Mouse (Mus musculus) cerebellum, postnatal 36 days (tissue): ENCODE measurements around the gene Lnx1.

Source experiments
- DNase-seq, 2 experiments: peaks; one replicate each; pipeline ENCODE4 v3.0.0; 2021 to 2022; ENCODE audit warnings: mixed read lengths in 2 of 2

Gene Lnx1

GRCm38 (mm10) chr5:74694390-74694801 lies 8.3 kb downstream of the Lnx1 start:
- DNase-seq, result no peak

DNA sequence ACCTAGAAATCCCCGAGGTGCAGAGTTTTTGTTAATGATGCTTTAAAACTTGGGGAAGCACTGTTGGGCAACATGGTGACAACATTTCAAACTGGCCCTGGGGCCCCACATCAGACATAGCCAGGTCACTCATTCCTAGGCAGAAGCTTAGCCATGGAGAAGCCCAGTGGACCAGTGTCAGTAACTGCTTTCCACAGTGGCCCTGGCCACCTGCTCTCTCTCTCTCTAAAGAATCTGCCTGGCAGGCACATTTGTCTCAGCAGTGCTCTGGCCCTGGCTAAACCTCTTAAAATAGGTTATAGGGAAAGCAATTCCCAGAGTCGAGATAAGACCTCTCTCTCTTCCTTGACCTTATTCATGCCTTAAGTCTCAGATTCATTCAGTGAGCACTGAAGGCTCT lies 8.9 kb downstream of the Lnx1 start:
- DNase-seq, result peak; percentile 58 to 63

DNA sequence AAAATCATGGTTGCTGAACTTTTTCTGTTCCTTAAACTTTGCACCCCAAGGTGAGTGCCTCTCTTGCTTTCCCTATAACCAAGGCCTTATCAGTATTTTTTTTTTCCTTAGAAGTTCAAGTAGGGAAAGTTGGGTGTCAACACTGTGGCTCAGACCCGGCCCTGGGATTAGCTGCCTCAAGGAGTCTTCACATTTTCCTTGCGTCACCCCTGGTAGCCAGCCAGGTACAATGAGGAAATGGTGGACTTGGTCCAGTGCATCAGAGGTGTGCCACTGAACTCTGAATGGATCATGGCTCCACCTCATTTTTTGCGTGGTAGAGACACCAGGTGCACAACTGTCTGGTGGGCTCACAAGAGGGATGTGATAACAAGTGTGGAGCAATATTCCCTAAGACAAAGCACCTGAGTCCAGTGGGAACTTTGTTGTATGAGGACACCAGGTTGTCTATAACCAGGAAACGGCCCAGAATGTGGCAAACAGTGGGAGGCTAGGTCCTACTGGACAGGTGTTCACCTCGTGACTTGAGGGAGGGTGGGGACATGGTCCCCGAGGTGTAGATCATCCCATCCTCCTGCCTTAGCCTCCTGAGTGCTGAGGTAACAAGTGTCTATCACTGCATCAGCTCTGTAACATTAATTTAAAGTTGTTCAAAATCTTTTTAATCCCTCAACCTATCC lies 10.2 kb downstream of the Lnx1 start:
- DNase-seq, result no peak

DNA sequence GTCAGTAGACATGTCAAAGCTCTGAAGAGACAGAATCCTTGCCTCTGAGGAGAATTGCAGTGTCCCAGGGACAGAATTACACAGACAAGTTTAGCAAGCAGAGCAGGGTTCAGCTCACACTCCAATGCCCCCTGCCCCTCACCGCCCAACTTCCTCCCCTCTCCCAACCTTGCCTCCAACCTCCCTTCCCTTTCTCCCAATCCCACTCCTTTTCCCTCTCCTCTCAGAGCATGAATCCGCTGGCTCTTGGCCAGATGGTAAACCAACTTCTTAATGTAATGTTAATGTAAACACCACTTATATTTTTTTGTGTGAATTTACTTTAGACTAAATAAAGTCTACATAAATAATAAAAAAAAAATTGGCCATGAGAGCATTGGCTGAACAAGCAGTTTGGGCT lies 13.9 kb downstream of the Lnx1 start:
- no peak for DNase-seq

GRCm38 (mm10) chr5:74684944-74685343 lies 17.8 kb downstream of the Lnx1 start:
- no peak for DNase-seq

GRCm38 (mm10) chr5:74683832-74684231 lies 18.9 kb downstream of the Lnx1 start:
- no peak for DNase-seq

DNA sequence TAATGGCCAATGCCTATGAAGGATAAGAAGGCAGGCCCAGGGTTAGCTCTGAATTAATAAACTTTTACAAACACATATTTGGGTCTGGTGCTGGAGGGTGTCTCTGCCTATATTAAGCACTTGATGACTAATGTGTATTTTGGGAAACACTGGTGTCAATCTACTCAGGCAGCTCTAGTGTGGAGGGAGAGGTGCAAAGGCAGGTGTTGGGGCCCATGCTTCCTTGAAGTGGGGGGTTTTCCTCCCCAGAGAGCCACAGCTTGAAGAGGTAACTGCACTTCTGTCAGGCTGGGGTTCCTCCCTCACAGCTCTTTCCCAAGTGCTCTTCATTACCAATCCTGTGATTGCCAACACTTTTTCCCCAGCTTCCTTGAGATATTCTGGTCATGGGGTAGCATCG lies 20.0 kb downstream of the Lnx1 start:
- DNase-seq, result no peak

GRCm38 (mm10) chr5:74679631-74680030 lies 23.1 kb downstream of the Lnx1 start:
- no peak for DNase-seq

DNA sequence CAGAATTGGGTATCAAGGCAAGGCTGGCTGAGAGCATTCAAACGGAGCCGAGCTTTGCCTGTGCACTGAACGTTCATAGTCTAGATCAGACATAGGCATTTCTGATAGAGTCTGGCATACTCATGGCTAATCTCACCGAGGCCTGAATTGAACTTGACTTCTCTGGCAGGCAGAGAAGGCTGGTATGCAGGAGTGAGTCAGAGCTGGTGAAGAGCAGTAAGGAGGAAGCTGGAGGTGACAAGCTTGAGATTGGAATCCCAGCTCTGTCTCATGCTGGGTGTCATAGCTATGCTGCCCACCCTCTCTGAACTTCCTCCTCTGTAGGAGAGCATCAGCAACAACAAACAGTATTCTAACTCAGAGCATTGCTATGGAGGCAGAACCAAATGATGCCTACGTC lies 24.0 kb downstream of the Lnx1 start:
- DNase-seq, result no peak

GRCm38 (mm10) chr5:74677399-74678338 lies 25.0 kb downstream of the Lnx1 start:
- DNase-seq, result peak; percentile 80 to 84

- DNase-seq, result no peak
These were observed 30.2 kb downstream of the Lnx1 start for GRCm38 (mm10) chr5:74672556-74672955.

- DNase-seq, result no peak
These were observed 31.8 kb downstream of the Lnx1 start for GRCm38 (mm10) chr5:74670877-74671276.

GRCm38 (mm10) chr5:74669925-74670324 lies 32.8 kb downstream of the Lnx1 start:
- no peak for DNase-seq

DNA sequence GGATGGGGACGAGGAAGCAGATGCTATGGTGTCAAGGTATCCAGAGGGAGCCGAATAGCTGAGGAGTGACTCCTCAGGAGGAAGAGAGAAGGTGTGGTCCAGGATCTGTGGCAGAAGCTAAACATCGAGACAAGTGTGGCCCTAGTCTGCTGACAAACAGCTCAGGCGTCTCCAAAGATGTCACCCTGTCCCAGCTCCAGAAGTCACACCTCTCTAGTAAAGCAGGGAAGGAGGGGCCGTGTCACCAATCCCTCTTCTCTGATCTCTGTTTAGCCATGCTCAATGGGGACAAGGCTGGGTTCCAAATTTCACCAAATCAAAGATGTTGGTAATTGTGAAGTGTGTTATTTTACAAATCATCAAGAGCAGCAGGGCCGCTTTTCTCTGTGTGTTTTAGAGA lies 33.8 kb downstream of the Lnx1 start:
- no peak for DNase-seq

DNA sequence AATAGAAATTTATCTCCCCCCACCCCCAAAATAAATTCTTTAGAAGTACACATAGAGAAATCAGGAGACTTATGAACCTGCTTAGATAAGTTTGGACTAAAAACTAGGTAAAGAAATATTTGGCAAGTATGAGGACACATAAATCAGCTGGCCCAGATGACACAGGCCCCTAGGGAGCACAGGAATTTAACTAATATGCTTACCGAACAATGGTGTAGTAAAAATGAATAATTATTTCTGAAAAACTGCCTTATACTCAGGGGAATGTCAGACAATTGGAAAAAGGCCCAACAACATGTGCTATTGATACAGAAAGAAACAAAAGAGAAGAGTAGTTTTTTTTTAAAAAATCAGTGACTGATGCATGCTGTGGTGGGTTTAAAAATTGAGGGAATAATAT lies 40.1 kb downstream of the Lnx1 start:
- no peak for DNase-seq

DNA sequence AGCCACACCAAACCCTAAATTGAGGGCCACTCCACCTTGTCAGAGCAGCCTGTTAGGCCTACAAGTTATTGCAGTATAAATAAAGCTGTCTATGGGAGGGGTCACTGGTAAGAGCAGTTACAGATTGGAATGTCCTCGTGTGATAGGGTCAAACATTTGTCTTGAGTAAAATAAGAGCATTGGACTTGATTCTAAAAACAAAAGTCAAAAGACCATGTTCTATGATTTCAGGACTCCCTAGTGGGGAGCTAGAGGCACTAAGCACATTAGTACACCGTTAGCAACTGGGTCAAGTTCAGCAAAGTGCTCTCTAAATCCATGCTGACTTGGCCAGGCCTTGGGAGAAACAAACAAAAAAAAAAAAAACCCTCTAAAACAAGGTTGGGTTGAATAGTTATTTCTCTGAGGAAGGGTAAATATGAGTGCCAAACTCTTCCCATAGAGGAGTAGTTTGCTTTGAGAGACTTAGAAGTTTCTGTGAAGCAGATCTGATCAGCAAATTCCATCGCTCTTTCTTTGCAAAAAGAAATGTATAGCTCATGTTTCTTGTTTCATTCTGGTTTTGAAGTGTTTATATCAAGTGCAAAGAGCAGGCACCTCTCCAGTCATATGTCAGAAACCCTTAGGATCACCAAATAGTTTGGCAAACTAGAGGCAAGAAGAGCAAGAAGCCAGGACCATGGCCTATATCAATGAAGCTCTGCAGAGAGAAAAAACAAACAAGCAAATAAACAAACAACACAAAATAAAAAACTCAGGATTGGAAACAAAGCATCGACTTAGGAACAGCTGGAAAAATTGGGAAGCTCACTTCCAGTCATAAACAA lies 40.8 kb downstream of the Lnx1 start:
- peak in 1 of 2 experiments; percentile 34 for DNase-seq

- DNase-seq, result peak in 1 of 2 experiments; percentile 19
These were observed 42.9 kb downstream of the Lnx1 start for GRCm38 (mm10) chr5:74659856-74660255.

DNA sequence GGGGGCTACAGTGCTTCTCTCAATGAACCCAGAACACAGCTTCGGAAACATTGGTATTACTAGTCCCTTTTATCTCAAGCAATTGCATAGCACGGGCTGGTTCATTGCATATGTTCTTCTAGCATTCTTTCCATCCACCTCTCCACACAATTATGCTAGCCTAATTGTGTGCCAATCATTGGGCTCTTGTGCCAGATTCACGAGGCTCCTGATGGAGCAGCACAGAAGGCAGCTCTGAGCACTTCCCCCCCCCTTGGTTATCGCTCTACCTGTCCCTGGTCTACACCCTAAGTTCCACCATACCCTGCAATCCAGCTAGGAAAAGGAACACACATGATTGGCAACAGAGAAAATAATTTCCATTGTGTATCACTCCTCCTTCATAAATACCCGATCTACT lies 43.4 kb downstream of the Lnx1 start:
- DNase-seq, result peak; percentile 26 to 40

DNA sequence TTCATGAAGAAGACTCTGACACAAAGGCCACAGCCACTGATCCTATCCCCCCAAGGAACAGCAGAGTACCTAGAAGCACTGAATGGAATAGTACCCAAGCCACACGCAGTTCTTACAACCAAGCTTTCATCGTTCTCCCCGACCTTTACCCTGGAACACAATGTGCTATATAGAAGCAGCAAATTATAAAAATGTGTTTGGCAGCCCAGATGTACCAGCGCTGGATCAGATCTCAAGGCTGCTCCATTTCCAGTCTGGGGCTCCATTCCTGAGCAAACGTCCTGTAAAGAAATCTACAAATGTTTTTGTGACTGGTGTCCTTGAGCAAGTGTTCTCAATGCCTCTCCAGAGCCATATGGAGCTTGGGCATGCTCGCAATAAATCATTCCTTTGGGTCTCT lies 44.8 kb downstream of the Lnx1 start:
- DNase-seq, result no peak

DNA sequence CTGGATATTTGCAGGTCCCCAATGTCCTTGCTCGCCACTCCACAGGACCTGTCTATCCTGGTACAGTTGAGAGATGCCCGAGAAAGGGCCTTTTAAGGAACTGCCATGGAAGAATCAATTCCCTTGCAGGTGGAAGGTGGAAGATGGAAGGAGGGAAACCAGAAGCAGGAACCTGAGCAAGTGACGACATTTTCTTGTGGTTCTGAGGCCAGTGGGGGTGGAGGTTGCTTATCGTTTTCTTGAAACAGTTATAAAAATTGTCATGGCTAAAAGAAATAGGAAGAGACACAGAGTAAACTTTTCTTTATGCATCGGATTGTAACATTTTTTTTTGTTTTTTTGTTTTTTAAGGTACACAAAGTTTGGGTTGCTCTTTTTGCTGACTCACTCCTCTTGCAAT lies 46.3 kb downstream of the Lnx1 start:
- no peak for DNase-seq

DNA sequence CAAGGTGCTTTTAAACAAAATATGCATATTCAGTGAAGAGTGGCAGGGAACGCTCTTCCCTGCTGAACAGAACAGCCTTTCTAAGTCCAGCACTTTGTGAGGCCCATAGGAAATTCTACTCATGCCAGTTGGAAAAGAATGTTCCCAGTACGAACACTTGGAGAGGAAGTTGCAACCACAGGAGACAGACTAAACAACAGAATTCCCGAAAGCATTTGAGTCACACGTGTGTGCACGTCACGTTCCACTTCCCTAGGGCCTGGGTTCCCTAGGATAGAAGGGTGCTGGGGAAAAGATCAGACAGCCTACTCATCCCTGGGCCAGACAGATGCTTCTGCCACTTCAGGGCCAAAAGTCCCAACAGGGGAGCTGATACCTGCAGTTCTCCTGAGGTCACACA lies 48.2 kb downstream of the Lnx1 start:
- DNase-seq, result no peak

GRCm38 (mm10) chr5:74653766-74654165 lies 48.9 kb downstream of the Lnx1 start:
- no peak for DNase-seq

GRCm38 (mm10) chr5:74649122-74649521 lies 53.6 kb downstream of the Lnx1 start:
- DNase-seq, result no peak
